Mouse (Mus musculus): ENCODE results near the gene Cldn4. TPM values are rescaled to one million over a fixed set of nuclear protein-coding genes. Genes with fewer than 3 reads are reported as not detected.
A peak's percentile ranks its signal among the peaks of the same experiment; 100 is the strongest.
"Not testable (repeated sequence)": the region's sequence is repeated elsewhere in the genome, so short reads cannot be mapped to it uniquely, and the experiment has no call there.

Cldn4 gene
- polyA plus RNA-seq, 2 experiments, result 0.29 to 0.35 TPM

GRCm38 (mm10) chr5:134941472-134942209 is 5.1 kb downstream of the Cldn4 start:
- Histone ChIP-seq H3K4me3 (ENCODE audit: insufficient read depth in 1 of 2, low read depth in 2 of 2, low read length in 2 of 2) (no peak overlapping the region), H3K27ac (no peak overlapping the region), H3K9me3 (ENCODE audit: control insufficient read depth, low read length) (no peaks in the 10 kb centered on the region), H3K36me3 (replicated peaks; ENCODE audit: control insufficient read depth, insufficient read depth, low read depth) (no peaks in the 10 kb centered on the region), H3K4me1 (replicated peaks; ENCODE audit: control insufficient read depth in 2 of 2, insufficient read depth in 2 of 2, low read length in 1 of 2) (no peaks in the 10 kb centered on the region), H3K9ac (replicated peaks) (no peak overlapping the region), H3K27me3 (ENCODE audit: control insufficient read depth, insufficient read depth, low read length) (no peaks in the 10 kb centered on the region), H3K4me2 (ENCODE audit: low read depth) (no peak overlapping the region)
- WGBS (ENCODE audit: insufficient replicate concordance), result 66% methylated on average over 14 of the region's 14 CpGs
- ATAC-seq (ENCODE audit: insufficient read depth), result peak; percentile 47
- TF ChIP-seq CTCF (IDR thresholded peaks at IDR 0.05; ENCODE audit: low read depth) (no peak), EP300 (IDR thresholded peaks at IDR 0.05; ENCODE audit: low read depth) (no peak)
- DNase-seq (ENCODE audit: low read depth in 3 of 3, low spot score in 3 of 3), result no peak

- H3K4me2 ChIP-seq (ENCODE audit: low read depth); H3K27me3 ChIP-seq (ENCODE audit: control insufficient read depth, insufficient read depth, low read length); H3K4me3 ChIP-seq (ENCODE audit: insufficient read depth in 1 of 2, low read depth in 2 of 2, low read length in 2 of 2); H3K9me3 ChIP-seq (ENCODE audit: control insufficient read depth, low read length); ATAC-seq (ENCODE audit: insufficient read depth); H3K4me1 ChIP-seq (replicated peaks; ENCODE audit: control insufficient read depth in 2 of 2, insufficient read depth in 2 of 2, low read length in 1 of 2); H3K27ac ChIP-seq; H3K36me3 ChIP-seq (replicated peaks; ENCODE audit: control insufficient read depth, insufficient read depth, low read depth); H3K9ac ChIP-seq (replicated peaks); DNase-seq (ENCODE audit: low read depth in 3 of 3, low spot score in 3 of 3): not testable (repeated sequence)
- 71% methylated on average over 3 of the region's 7 CpGs for WGBS (ENCODE audit: insufficient replicate concordance)
These were observed 7.2 kb downstream of the Cldn4 start for GRCm38 (mm10) chr5:134939554-134939953.

- TF ChIP-seq EP300 (IDR thresholded peaks at IDR 0.05; ENCODE audit: low read depth), result no peak
- TF ChIP-seq CTCF (IDR thresholded peaks at IDR 0.05; ENCODE audit: low read depth), result no peak
- ATAC-seq (ENCODE audit: insufficient read depth), result no peak
These were observed 7.7 kb downstream of the Cldn4 start for GRCm38 (mm10) chr5:134939069-134939468.

GRCm38 (mm10) chr5:134936626-134937185 is 10.0 kb downstream of the Cldn4 start:
- DNase-seq (ENCODE audit: low read depth in 3 of 3, low spot score in 3 of 3), result no peak
- 58% methylated on average over 6 of the region's 6 CpGs for WGBS (ENCODE audit: insufficient replicate concordance)
- TF ChIP-seq EP300 (IDR thresholded peaks at IDR 0.05; ENCODE audit: low read depth), result no peak
- TF ChIP-seq CTCF (IDR thresholded peaks at IDR 0.05; ENCODE audit: low read depth), result no peak
- Histone ChIP-seq H3K36me3 (replicated peaks; ENCODE audit: control insufficient read depth, insufficient read depth, low read depth) (no peaks in the 10 kb centered on the region; the same call in 1 of the 2 replicates), H3K27me3 (ENCODE audit: control insufficient read depth, insufficient read depth, low read length) (no peaks in the 10 kb centered on the region), H3K4me2 (ENCODE audit: low read depth) (no peak overlapping the region), H3K4me1 (replicated peaks; ENCODE audit: control insufficient read depth in 2 of 2, insufficient read depth in 2 of 2, low read length in 1 of 2) (peaks cover 0 to under 1% of the 10 kb centered on the region in 2 experiments; a peak in 1 of 4 replicates), H3K4me3 (ENCODE audit: insufficient read depth in 1 of 2, low read depth in 2 of 2, low read length in 2 of 2) (no peak overlapping the region), H3K27ac (no peak overlapping the region), H3K9ac (replicated peaks) (no peak overlapping the region), H3K9me3 (ENCODE audit: control insufficient read depth, low read length) (no peaks in the 10 kb centered on the region)
- no peak for ATAC-seq (ENCODE audit: insufficient read depth)

More at GRCm38 (mm10) chr5:134939069-134939468, 7.7 kb downstream of the Cldn4 start:
- WGBS (ENCODE audit: insufficient replicate concordance), result 58% methylated on average over 3 of the region's 3 CpGs
- no peak overlapping the region for H3K9ac ChIP-seq (replicated peaks)
- H3K27ac ChIP-seq, result no peak overlapping the region
- H3K4me1 ChIP-seq (replicated peaks; ENCODE audit: control insufficient read depth in 2 of 2, insufficient read depth in 2 of 2, low read length in 1 of 2), result no peaks in the 10 kb centered on the region
- no peaks in the 10 kb centered on the region for H3K9me3 ChIP-seq (ENCODE audit: control insufficient read depth, low read length)
- no peak overlapping the region for H3K4me2 ChIP-seq (ENCODE audit: low read depth)
- no peak for DNase-seq (ENCODE audit: low read depth in 3 of 3, low spot score in 3 of 3)
- no peaks in the 10 kb centered on the region for H3K36me3 ChIP-seq (replicated peaks; ENCODE audit: control insufficient read depth, insufficient read depth, low read depth)
- H3K27me3 ChIP-seq (ENCODE audit: control insufficient read depth, insufficient read depth, low read length), result no peaks in the 10 kb centered on the region
- no peak overlapping the region for H3K4me3 ChIP-seq (ENCODE audit: insufficient read depth in 1 of 2, low read depth in 2 of 2, low read length in 2 of 2)

- ATAC-seq (ENCODE audit: insufficient read depth) (no peak), DNase-seq (ENCODE audit: low read depth in 3 of 3, low spot score in 3 of 3) (no peak)
- H3K9ac ChIP-seq (replicated peaks), result no peak overlapping the region
- WGBS (ENCODE audit: insufficient replicate concordance), result 87% methylated on average over 6 of the region's 6 CpGs
- H3K4me2 ChIP-seq (ENCODE audit: low read depth), result no peak overlapping the region
- H3K4me3 ChIP-seq (ENCODE audit: insufficient read depth in 1 of 2, low read depth in 2 of 2, low read length in 2 of 2), result no peak overlapping the region
- H3K36me3 ChIP-seq (replicated peaks; ENCODE audit: control insufficient read depth, insufficient read depth, low read depth), result no peaks in the 10 kb centered on the region; the same call in 1 of the 2 replicates
- no peak overlapping the region for H3K27ac ChIP-seq
- no peaks in the 10 kb centered on the region for H3K27me3 ChIP-seq (ENCODE audit: control insufficient read depth, insufficient read depth, low read length)
- no peaks in the 10 kb centered on the region for H3K9me3 ChIP-seq (ENCODE audit: control insufficient read depth, low read length)
- H3K4me1 ChIP-seq (replicated peaks; ENCODE audit: control insufficient read depth in 2 of 2, insufficient read depth in 2 of 2, low read length in 1 of 2), result peaks cover 0 to 6% of the 10 kb centered on the region in 2 experiments; a peak in 1 of 4 replicates
- TF ChIP-seq CTCF (IDR thresholded peaks at IDR 0.05; ENCODE audit: low read depth) (no peak), EP300 (IDR thresholded peaks at IDR 0.05; ENCODE audit: low read depth) (no peak)
These were observed 10.7 kb downstream of the Cldn4 start for GRCm38 (mm10) chr5:134936051-134936450.

Measured in liver, embryonic 14.5 days (tissue).